Mouse (Mus musculus): ENCODE results near the gene Mrtfa. TPM values are rescaled to one million over a fixed set of nuclear protein-coding genes. Genes with fewer than 3 reads are reported as not detected.

The Mrtfa gene
- polyA plus RNA-seq, 2 experiments from 2014 or later: 41.0 to 78.2 TPM

DNA sequence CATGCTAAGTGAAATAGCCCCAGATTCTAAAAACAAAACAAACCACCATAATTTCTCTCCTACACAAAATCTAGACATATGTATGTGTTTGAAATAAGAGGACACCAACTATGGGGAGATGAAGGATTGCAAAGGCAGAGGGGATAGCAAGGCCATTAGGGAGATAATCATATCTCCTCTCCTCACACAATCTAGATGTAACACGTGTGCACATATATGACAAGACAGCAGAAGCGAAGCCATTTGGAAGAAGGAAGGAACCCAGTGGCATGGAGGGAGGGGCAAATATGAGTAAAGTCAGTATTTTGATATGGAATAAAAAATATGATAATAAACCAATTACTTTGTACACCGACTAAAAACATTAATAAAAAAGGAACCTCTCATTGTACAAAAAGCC, 91.9 kb downstream of the Mrtfa start:
- no peak for ATAC-seq

DNA sequence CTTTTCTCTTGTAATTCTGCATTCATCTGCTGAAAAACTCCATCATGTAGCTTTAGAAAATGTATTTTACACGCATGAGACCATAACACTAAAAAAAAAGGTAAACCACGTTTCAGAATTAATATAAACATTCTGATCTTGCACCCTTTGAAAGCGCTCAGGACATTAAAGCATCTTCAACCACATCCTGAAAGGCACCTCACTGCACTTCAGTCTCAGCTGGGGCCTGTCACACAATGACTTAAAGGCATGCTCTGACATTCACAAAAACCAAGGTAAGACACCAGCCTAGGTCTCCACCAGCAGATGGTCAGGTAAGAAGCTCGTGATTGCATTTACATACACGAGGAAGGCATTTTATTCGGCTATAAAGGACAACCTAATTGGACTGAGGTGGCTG, 92.7 kb downstream of the Mrtfa start:
- ATAC-seq: peak; percentile 79

GRCm38 (mm10) chr15:81097456-81097855, 93.1 kb downstream of the Mrtfa start:
- peak; percentile 61 for ATAC-seq

GRCm38 (mm10) chr15:81096329-81097055, 94.1 kb downstream of the Mrtfa start:
- ATAC-seq: no peak

DNA sequence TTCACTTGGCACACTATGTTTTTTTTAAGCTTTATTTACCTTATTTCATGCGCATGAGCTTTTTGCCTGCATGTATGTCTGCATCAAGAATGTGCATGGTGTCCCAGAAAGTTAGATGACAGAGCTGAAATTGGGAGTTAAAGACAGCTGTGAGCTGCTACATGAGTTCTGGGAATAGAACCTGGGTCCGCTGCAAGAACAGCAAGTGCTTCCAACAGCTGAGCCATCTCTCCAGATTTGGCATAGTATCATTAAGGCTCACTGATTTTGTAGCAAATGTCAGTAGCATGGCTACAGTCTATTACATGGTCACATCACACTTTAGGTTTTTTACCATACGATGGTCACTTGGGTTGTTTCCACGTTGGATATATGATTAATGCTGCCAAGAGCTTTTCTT, 97.5 kb downstream of the Mrtfa start:
- no peak for ATAC-seq

GRCm38 (mm10) chr15:81091718-81092117, 98.8 kb downstream of the Mrtfa start:
- ATAC-seq: no peak

DNA sequence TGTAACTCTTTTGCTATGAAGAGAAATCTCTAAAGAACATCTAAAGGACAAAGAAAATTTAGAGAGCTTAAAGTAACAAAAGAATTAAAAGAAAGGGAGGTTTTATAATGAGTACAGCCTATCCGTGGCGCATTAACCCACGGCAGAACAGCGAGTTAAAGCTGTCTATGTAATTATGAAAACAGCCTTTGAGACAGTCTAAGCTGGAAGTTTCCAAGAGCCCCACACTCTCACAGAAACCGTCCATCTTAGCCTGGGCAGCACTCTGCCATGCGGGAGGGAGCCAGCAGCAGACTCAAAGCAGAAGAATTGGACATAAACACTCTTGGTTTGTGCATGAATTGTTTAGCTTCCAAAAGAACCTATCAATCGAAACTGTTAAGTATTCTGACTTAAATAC, 103.0 kb downstream of the Mrtfa start:
- ATAC-seq: no peak

- ATAC-seq: no peak
These were observed 103.7 kb downstream of the Mrtfa start for GRCm38 (mm10) chr15:81086644-81087480.

DNA sequence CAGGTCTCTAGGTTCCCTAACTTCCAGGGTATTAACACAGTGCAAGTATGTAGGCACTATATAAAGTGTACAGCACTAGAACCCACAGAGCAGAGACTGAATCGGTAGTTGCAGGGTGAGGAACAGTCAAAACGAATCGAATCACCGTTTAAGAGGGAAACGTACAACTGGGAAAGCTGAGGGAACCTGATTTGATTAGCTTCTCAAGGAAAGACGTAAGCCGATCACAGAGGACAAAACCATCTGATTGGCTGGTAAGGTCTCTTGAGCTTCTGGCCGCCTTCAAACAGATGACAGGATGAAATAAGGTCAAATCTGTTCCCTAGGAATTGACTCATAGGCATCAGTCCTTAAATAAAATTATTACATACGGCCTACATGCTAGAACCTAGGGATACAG, 106.7 kb downstream of the Mrtfa start:
- no peak for ATAC-seq

GRCm38 (mm10) chr15:81083281-81083680, 107.3 kb downstream of the Mrtfa start:
- ATAC-seq: no peak

DNA sequence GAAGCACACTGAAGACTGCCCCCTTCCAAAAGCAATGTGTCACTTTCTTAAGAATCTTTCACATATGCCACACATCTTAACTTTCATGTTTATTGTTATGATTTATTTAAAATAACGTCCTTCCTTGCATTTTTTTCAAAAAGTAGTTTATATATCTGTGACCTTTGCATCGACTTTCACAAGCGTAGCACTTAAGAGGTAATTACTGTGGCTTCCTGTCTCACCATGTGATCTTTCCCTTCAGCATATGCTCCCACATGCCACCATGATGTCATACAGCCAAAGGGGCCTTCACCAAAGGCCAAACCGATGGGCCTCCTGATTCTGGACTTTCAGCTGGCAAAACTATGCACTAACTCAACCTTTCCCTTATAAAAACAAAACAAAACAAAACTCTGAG, 109.3 kb downstream of the Mrtfa start:
- peak; percentile 83 for ATAC-seq

- peak; percentile 77 for ATAC-seq
These were observed 110.2 kb downstream of the Mrtfa start for GRCm38 (mm10) chr15:81080405-81080804.

DNA sequence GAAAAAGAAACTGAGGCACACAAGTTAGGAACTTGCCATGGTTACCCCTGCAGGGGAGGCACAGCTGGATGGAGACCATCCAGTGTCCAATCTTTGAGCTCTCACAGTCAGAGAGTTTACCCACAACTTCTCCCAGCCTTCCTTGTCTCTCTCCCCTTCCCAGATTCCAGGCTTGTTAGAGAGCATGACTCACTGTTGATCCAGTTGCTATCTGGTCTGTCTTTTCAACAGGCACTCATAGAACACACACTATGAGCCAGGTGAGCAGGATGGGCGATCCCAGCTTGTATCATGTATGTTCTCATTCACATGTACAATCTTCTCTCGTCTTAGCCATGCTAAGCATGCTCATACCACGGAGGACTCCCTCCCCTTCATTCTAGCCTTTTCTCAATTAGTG, 111.3 kb downstream of the Mrtfa start:
- ATAC-seq: no peak

- peak; percentile 38 for ATAC-seq
These were observed 113.0 kb downstream of the Mrtfa start for GRCm38 (mm10) chr15:81077551-81077950.

GRCm38 (mm10) chr15:81074543-81074942, 116.0 kb downstream of the Mrtfa start:
- ATAC-seq: no peak

GRCm38 (mm10) chr15:81073751-81074150, 116.8 kb downstream of the Mrtfa start:
- no peak for ATAC-seq

DNA sequence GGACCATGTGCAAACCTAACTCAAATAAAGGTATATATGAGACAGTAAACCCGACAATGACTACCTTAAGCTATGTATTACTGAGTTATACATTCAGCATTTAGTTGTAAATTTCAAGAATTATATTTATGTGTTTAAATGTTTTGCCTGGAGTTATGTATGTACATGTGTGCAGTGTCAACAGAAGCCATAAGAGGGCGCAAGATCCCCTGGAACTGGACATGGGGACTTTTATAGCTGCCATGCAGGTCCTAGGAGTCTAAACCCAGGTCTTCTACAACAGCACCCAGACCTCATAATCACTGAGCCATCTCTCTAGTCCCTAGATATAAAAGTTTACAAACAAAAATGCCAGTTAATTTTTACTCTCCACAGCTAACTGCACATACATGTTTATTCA, 117.8 kb downstream of the Mrtfa start:
- no peak for ATAC-seq

- ATAC-seq: no peak
These were observed 120.1 kb downstream of the Mrtfa start for GRCm38 (mm10) chr15:81070470-81070869.

GRCm38 (mm10) chr15:81068641-81069381, 121.7 kb downstream of the Mrtfa start:
- no peak for ATAC-seq

DNA sequence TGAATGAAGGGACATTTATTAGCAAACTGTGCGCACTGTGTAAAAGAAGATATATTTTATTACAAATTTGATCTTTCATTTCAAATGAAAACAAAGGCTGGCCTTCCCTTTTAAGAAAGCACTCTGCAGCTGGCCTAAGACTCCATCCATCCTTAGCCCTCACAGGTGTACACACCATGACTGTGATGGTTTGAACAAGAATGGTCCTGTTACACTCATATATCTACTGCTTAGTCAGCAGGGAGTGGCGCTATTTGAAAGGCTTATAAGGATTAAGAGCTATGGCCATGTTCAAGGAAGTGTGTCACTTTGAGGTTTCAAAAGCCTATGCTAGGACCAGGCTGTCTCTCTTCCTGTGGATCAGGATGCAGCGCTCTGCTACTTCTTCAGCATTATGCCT, 122.8 kb downstream of the Mrtfa start:
- no peak for ATAC-seq

DNA sequence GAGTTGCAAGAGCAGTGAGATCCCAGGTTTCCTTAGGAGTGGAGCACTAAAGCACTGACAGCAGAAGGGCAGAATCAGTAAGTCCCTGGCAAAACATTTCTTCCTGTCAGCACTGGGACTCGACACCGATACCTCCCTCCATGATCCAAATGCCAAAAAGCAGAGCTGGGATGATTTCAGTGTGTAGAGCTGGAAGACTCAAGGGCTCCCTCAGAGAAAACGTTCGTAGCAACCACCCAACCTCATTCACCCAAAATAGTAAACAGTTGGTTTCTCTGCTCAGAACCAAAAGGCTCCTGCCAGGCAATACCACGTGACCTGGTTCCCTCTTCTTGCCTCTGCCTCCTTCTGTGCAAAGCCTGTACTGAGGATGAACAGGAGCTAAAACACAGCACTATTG, 123.6 kb downstream of the Mrtfa start:
- no peak for ATAC-seq

- no peak for ATAC-seq
These were observed 125.9 kb downstream of the Mrtfa start for GRCm38 (mm10) chr15:81064661-81065060.

GRCm38 (mm10) chr15:81064143-81064542, 126.4 kb downstream of the Mrtfa start:
- ATAC-seq: peak; percentile 49

Measured in CD4-positive, CD25-positive, alpha-beta regulatory T cell, adult 4 months (primary cell).